ENCODE assay signal across 1 mouse cellular context in the genomic region with DNA sequence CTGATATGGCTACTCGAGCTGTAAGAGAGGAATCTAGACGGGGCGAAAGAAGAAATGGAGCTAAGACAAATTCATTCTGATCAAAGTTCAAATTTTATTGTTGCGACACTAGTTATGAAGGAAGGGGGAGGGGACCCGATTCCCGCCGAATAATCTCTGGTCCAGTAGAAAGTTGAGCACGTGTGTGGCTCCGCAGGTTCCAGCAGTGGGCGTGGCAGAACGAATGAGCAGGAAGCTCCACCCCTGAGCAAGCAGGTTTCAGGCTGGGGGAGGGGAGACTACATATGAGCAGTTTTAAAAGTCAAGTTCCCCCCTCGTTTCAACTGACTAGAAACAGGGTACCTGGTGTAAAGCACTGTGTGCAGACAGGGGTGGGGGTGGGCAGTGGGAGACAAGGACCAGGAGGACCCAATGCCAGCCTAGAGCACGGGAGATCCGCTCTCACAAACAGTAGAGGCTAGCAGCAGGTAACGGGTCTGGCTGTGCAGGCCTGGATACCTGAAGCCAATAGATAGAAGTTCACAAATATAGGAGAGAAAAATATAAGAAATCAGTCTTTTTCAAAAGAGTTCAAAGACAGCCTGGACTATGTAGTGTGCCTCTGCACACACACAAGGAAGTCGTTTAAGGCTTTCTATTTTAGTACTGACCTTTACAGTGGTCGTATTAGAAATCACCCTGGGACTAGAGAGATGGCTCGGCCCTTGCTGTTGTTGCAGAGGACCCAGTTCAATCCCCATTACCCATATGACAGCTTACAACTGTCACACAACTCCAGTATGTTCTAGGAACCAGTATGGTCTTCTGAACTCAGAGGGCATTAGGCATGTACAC.
TF ChIP-seq lines count a peak whose summit lies in the region.

No protein-coding gene starts in this region.

TF ChIP-seq in MEL, 35 proteins besides CTCF, POLR2A, EP300 and RAD21 (continued from another document):
- TF ChIP-seq TCF12 (IDR thresholded peaks at IDR 0.05; ENCODE audit: low read depth, low read length) (no peak), E2F4 (IDR thresholded peaks at IDR 0.05; ENCODE audit: borderline replicate concordance, low read depth, low read length) (no peak; the same call in 1 of the 2 replicates), ZKSCAN1 (IDR thresholded peaks at IDR 0.05; ENCODE audit: low read depth, low read length) (no peak), POLR2AphosphoS2 (IDR thresholded peaks at IDR 0.05; ENCODE audit: low read length) (no peak; the same call in 1 of the 2 replicates), ZNF384 (IDR thresholded peaks at IDR 0.05; ENCODE audit: low read depth, low read length) (no peak), MEF2A (IDR thresholded peaks at IDR 0.05; ENCODE audit: extremely low read depth, insufficient replicate concordance, low read depth, low read length, poor library complexity, severe bottlenecking) (no peak), MXI1 (IDR thresholded peaks at IDR 0.05; ENCODE audit: low read depth, low read length) (peak; percentile 82)
